Mouse (Mus musculus) frontal cortex, adult (tissue): Measurements from ENCODE around the gene Aire.
A peak's percentile ranks its signal among the peaks of the same experiment; 100 is the strongest.

Source experiments
- ATAC-seq: cut with Nextera tagmentation; 2 replicates; pipeline ENCODE4 v1.9.2; 2017; ENCODE audit warnings: mild to moderate bottlenecking, moderate library complexity, mixed read lengths; ENCODE audit not compliant: low TSS enrichment

The Aire gene

DNA sequence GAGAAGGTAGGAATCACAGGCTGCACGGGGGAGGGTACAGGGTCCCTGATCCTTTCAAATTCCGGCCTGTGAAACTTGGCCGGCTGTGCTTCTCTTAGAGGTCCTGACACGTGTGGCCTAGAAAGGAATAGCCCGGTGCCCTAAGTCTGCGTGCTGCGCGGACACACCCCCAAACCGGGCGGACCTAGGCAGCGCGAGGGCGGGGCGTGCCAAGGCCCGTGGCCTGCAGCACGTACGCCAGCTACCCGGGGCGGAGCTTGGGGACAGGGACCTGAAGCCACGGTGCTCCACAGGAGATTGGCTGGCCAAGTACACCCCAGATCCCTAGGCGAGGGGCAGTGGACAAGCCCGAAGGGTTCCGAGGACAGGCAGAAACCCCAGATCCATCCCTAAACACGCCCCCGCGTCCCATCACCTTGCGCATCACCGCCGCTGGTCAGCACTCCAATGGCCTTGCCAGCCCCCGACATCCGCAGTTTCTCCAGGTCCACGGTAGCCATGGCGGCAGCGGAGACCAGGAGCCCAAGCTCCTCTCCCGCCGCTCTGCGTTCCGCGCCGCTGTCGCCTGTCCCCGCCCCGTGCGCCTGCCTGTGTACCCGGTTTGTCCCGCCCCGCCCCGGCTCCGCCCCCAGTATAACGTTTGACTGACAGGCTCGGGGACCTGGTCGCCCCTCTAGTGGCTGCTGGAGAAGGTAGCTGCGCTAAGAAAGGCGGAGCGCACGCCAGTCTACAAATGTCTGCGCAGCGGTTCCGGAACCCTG is 34.0 kb downstream of the Aire start:
- peak; percentile 86 for ATAC-seq

DNA sequence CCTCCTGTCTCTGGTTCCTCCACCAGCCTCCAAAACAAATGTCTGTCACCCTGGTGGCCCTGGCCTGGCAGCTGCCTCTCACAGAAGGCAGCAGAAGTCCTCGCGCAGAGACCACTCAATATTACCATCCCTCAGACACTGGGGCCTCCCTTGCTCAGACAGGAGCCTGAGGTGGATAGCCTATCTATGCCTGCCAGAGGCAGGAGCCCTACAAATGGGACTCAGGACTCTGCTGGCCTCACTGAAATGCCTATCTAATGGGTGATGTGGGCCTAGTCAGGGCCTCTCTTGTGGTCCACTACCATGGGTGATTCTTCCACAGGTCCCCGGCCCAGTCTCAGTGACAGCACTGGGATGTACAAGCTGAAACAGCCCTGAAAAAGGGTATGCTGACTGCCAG is 35.2 kb downstream of the Aire start:
- no peak for ATAC-seq

DNA sequence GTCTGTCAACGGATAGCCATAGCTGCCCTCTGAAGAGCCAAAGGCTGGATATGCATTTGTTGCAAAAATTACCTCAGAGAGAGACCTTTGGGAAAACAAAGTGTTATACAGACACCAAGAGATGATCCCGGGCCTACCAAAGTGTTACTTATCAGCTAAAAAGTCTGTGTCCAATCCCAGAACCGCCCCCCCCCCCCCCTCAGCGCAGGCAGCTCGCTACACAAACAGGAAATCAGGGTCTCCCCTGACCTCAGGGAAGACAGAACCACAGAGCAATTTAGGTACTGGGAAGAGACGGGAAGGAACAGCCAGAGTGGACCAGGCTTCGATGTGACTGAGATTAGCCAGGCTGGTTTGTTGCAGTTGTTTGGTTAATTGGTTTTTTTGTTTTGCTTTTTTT is 36.2 kb downstream of the Aire start:
- ATAC-seq = no peak

DNA sequence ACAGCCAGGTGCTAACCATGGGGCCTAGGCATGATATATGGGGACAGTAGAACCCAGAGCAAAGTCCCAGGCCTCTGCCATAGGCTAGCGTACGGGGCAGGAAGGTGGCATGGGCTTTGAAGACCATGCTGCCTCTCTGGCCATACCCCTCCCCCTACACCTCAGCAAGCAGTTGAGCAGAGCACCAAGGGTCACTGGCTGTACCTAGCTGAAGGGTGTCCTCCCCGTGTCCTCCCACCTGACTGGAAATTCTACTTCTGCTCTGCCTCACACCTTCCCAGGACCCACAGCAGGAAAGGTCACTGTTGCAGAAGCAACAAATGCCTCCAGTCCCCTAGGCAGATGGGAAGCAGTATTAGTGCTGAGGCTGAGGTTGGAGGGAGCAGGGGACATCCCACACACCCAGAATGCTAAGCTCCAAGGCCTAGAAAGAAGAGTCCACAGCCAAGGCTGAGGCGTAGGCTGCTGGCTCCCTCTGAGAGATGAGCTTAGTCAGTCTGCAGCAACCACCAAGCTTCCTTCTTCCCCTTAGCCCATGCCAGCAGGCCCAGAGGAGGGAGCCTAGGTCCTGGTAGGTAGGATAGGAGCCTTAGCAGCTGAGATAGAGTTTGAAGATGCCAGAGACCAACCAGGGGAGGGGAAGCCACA is 37.5 kb downstream of the Aire start:
- ATAC-seq = peak; percentile 4; the same call in 1 of the 2 replicates

DNA sequence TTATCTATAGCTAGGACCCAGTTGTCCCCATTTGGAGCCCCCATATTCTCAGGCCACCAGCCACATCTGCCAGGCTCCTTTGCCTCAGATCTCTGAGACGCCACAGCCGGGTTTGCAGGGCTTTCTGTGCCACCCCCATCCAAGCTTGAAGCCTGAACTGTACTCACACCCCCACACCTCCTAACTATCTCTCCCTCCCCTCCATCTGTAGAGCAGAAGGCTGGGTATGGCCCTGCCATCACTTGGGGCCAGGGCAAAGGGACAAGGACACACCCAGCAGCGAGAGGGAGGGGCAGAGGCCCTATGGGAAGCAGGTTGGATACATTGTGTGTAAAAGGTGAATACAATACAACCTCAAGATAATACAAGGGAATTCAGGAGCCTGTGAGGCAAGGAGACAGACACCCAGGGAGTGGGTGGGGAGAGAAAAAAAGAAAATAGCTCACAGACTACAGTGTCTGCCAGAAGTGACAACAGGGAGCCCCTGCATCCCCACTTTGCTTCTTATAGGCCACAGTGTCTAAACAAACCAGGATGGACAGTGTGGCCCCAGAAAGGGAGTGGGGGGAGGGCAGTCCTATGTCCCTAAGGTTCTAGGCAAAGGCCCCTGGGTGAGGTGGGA is 38.8 kb downstream of the Aire start:
- ATAC-seq = peak; percentile 24

DNA sequence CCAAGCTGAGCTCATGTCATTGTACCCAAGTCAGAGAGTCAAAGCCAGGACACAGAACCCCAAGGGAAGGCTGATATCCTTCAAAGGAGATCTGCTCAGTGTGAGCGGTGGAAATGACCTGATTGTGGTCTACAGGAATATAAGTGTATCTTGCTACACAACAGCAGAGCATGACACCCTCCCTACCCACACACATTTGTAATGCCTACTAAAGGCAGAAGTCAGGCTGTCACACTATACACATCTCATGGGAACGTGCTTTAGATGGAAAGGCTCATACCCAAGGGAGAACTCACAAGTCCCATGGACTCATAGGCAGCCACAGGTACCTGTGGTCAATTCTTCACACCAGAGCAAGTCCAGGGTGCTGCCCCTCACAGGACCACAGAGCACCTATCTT is 41.1 kb downstream of the Aire start:
- peak; percentile 8; the same call in 1 of the 2 replicates for ATAC-seq

DNA sequence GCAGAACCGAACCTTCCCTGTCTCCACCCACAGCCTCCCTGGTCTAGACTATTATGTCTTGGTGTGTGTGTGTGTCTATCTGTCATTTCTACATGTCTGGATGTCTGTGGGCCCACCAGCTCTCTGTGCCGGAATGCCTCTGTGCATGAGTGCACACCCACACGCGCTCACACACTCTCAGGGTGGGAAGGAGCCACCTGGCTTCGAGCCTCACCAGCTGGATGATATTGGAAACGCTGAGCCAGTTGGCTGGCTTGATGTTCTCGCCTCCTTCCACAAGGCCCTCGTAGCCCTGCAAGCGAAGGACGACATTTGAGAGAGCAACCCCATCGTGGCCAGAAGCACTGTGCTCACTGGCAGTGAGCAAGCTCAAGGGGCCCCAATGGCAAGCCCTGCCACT is 41.6 kb downstream of the Aire start:
- peak; percentile 78 for ATAC-seq

DNA sequence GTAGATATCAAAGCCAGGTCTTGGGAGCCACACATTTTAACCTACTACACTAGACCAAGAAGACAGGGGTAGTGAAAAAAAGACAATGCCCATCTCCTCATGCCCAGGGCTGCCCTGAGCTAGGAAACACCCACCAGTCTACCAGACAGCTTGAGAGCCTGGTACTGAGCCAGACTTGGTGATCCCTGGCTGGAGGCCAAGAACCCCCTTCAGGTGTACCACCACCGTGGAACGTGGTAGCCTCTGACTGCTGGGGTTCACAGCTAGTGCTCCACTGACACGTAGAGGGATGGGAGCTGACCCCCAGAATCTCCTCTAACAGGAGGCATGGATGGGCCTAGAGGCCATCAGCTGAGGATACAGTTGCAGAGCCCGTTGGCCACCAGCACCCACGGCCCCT is 43.2 kb downstream of the Aire start:
- no peak for ATAC-seq

DNA sequence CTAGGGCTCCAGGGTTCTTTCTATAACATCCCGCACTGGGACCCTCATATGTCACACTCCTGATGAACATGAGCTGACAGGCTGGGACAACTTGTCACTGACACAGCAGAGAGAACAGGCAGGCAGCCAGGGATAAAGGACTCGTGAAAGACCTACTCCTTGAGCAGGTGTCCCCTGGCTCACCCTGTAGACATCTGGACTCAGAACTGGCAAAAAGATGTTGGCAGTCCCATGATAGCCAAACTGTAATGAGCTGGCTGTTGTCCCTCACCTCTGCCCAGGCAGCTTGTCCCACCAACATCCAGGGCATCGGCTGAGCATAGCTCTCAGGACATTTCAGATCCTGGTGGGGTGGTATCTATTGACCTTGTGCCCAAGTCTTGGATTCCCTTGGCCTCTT is 47.8 kb downstream of the Aire start:
- no peak for ATAC-seq

DNA sequence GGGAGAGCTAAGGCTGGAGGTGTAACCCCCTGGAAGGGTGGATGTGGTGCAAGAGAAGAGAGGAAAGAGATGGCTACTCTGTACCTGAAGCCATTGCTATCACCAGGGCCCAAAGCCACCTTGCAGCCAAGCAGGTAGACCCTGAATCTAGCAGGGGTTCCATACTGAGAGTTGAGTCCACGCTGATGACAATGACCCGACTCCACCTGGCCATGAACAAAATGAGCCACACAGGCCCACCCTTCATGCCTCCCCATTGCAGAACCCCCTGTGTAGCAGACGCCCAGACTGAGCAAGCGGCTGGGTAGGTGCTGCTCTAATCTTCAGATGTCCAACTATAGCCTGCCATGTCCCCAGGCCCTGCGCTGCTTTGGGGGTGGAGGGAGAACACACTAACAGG is 57.6 kb downstream of the Aire start:
- no peak for ATAC-seq

DNA sequence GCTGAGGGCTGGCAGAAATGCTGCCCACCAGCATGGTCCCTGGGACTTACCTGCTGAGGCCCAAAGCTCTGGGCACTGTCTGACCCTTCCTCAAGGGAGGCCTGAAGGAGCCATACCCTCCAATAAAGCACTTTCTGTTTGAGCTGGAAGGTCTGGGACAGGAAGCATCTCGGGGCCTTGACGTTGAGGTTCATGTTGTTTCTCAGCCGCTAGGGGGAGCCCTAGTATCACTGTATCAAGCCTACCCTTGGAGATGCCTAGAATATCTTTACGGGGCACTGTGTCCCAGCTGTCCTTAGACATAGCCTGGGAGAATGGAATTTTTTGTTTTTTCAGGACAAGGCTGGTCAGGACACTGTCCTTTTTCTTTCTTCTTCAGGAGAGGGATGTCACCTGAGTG is 58.8 kb downstream of the Aire start:
- ATAC-seq = peak; percentile 83
